Mouse (Mus musculus): ENCODE results near the gene Tysnd1. TPM values are rescaled to one million over a fixed set of nuclear protein-coding genes. Genes with fewer than 3 reads are reported as not detected.

Gene Tysnd1
- 35.5 and 35.7 TPM in 2 replicates for polyA plus RNA-seq (2014; fragmentation: Nextera tagmentation; extraction: Ambion mirVana)

GRCm38 (mm10) chr10:61694870-61695670 lies at the start of gene Tysnd1:
Tysnd1 (plus strand) TSS chr10:61695514.
- WGBS, result 1% methylated on average over 37 of the region's 42 CpGs
- Histone ChIP-seq H3K27me3 (ENCODE audit: control insufficient read depth, insufficient read depth, low read length) (no peaks in the 10 kb centered on the region), H3K9ac (ENCODE audit: low read length) (peak within 1 kb of the TSS; percentile 63), H3K4me1 (ENCODE audit: control insufficient read depth, insufficient read depth, low read length) (peaks cover 11% of the 10 kb centered on the region), H3K4me3 (ENCODE audit: low read depth, low read length) (peak within 1 kb of the TSS; percentile 85), H3K9me3 (ENCODE audit: control insufficient read depth, low read length) (no peaks in the 10 kb centered on the region), H3K4me2 (ENCODE audit: low read depth) (peak within 1 kb of the TSS; percentile 100), H3K27ac (ENCODE audit: low read depth, low read length) (no peak within 1 kb of the TSS), H3K36me3 (ENCODE audit: control insufficient read depth, insufficient read depth, low read length) (peaks cover 13% of the 10 kb centered on the region)
- DNase-seq (ENCODE audit: low spot score), result peak; percentile 94
- ATAC-seq (ENCODE audit: insufficient read depth, low FRiP score, low TSS enrichment), result peak; percentile 98

- ATAC-seq (ENCODE audit: insufficient read depth, low FRiP score, low TSS enrichment), result no peak
- DNase-seq (ENCODE audit: low spot score), result no peak
- H3K27ac ChIP-seq (ENCODE audit: low read depth, low read length), result no peak overlapping the region
- no peak overlapping the region for H3K4me2 ChIP-seq (ENCODE audit: low read depth)
- peaks cover 12% of the 10 kb centered on the region for H3K4me1 ChIP-seq (ENCODE audit: control insufficient read depth, insufficient read depth, low read length)
- H3K9me3 ChIP-seq (ENCODE audit: control insufficient read depth, low read length), result no peaks in the 10 kb centered on the region
- H3K9ac ChIP-seq (ENCODE audit: low read length), result no peak overlapping the region
- no peaks in the 10 kb centered on the region for H3K27me3 ChIP-seq (ENCODE audit: control insufficient read depth, insufficient read depth, low read length)
- no peak overlapping the region for H3K4me3 ChIP-seq (ENCODE audit: low read depth, low read length)
- 72% methylated on average over 7 of the region's 7 CpGs for WGBS
- no peaks in the 10 kb centered on the region; the same call in 1 of the 2 replicates for H3K36me3 ChIP-seq (ENCODE audit: control insufficient read depth, insufficient read depth, low read length)
Observed at GRCm38 (mm10) chr10:61646557-61646956, 48.8 kb upstream of the Tysnd1 start.

DNA sequence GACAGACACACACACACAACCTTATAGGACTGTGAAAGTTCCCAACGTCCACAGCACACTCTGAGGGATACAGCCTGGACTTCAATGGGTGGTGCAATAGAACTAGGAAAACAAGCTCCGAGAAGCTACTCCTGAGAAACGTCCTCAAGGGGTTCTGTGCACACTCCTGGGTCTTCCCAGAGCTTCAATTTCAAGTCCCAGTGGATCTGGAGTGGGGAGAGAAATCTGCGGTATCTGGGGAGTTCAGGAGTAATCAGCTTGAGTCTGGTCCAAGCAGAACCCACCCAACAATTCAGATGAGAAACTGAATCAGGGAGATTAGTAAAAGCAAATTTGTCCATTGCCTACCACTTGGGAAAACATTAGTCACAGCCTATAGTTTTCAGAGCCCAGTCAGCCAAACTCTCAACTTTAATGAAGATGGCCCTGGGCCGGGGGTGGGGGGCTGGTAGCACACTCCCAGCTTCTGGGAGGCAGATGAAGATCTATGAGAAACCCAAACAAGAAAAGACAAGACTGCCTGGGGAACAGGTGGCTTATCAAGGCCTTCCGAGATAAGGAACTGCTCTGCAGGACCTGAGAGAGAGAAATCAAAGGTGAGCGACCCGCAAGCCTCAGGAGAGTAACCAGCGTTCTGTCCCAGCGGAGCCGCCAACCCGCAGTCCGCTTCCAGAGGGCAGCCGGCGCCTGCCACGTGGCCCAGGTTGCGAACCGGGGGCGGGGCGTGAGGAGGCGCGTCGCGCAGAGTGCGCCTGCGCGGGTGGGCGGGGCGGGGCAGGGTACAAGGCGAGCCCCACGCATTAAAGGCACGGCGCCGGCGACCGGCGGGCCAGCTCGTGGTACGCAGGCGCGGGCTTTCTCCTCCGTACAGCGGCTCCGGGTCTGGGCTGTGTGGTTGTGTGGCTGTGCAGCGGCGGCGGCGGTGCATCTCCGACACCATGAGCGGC lies 47.3 kb upstream of the Tysnd1 start, which contains the start of gene Ppa1:
Gene Ppa1 (plus strand): TSS at position 763 of the 947 bp plus-strand sequence.
- ATAC-seq (ENCODE audit: insufficient read depth, low FRiP score, low TSS enrichment), result peak; percentile 94
- peak; percentile 93 for DNase-seq (ENCODE audit: low spot score)
- H3K36me3 ChIP-seq (ENCODE audit: control insufficient read depth, insufficient read depth, low read length), result no peaks in the 10 kb centered on the region; the same call in 1 of the 2 replicates
- no peaks in the 10 kb centered on the region for H3K27me3 ChIP-seq (ENCODE audit: control insufficient read depth, insufficient read depth, low read length)
- H3K4me1 ChIP-seq (ENCODE audit: control insufficient read depth, insufficient read depth, low read length), result peaks cover 12% of the 10 kb centered on the region
- H3K4me2 ChIP-seq (ENCODE audit: low read depth), result peak within 1 kb of the TSS; percentile 88
- peak within 1 kb of the TSS; percentile 83 for H3K9ac ChIP-seq (ENCODE audit: low read length)
- H3K9me3 ChIP-seq (ENCODE audit: control insufficient read depth, low read length), result no peaks in the 10 kb centered on the region
- H3K27ac ChIP-seq (ENCODE audit: low read depth, low read length), result peak within 1 kb of the TSS; percentile 28; the same call in 1 of the 2 replicates
- 3% methylated on average over 46 of the region's 50 CpGs for WGBS
- peak within 1 kb of the TSS; percentile 68 for H3K4me3 ChIP-seq (ENCODE audit: low read depth, low read length)

- Histone ChIP-seq H3K36me3 (ENCODE audit: control insufficient read depth, insufficient read depth, low read length) (no peaks in the 10 kb centered on the region; the same call in none of the 2 replicates), H3K27me3 (ENCODE audit: control insufficient read depth, insufficient read depth, low read length) (no peaks in the 10 kb centered on the region), H3K4me1 (ENCODE audit: control insufficient read depth, insufficient read depth, low read length) (peaks cover 12% of the 10 kb centered on the region), H3K4me2 (ENCODE audit: low read depth) (peak overlapping the region; percentile 88), H3K4me3 (ENCODE audit: low read depth, low read length) (peak overlapping the region; percentile 68), H3K9me3 (ENCODE audit: control insufficient read depth, low read length) (no peaks in the 10 kb centered on the region), H3K27ac (ENCODE audit: low read depth, low read length) (peak overlapping the region; percentile 28; the same call in 1 of the 2 replicates), H3K9ac (ENCODE audit: low read length) (peak overlapping the region; percentile 83)
- peak; percentile 22 for DNase-seq (ENCODE audit: low spot score)
- no peak; the same call in 1 of the 2 replicates for ATAC-seq (ENCODE audit: insufficient read depth, low FRiP score, low TSS enrichment)
- 1% methylated on average over 47 of the region's 49 CpGs for WGBS
Observed at GRCm38 (mm10) chr10:61648737-61649645, 46.3 kb upstream of the Tysnd1 start.

GRCm38 (mm10) chr10:61654105-61654504 lies 41.2 kb upstream of the Tysnd1 start:
- Histone ChIP-seq H3K9ac (ENCODE audit: low read length) (no peak overlapping the region), H3K27ac (ENCODE audit: low read depth, low read length) (no peak overlapping the region), H3K36me3 (ENCODE audit: control insufficient read depth, insufficient read depth, low read length) (no peaks in the 10 kb centered on the region; the same call in none of the 2 replicates), H3K4me2 (ENCODE audit: low read depth) (no peak overlapping the region), H3K9me3 (ENCODE audit: control insufficient read depth, low read length) (no peaks in the 10 kb centered on the region), H3K27me3 (ENCODE audit: control insufficient read depth, insufficient read depth, low read length) (no peaks in the 10 kb centered on the region), H3K4me3 (ENCODE audit: low read depth, low read length) (no peak overlapping the region), H3K4me1 (ENCODE audit: control insufficient read depth, insufficient read depth, low read length) (peaks cover 5% of the 10 kb centered on the region; the same call in 1 of the 2 replicates)
- ATAC-seq (ENCODE audit: insufficient read depth, low FRiP score, low TSS enrichment) (no peak), DNase-seq (ENCODE audit: low spot score) (no peak)
- 95% methylated on average over 4 of the region's 4 CpGs for WGBS

DNA sequence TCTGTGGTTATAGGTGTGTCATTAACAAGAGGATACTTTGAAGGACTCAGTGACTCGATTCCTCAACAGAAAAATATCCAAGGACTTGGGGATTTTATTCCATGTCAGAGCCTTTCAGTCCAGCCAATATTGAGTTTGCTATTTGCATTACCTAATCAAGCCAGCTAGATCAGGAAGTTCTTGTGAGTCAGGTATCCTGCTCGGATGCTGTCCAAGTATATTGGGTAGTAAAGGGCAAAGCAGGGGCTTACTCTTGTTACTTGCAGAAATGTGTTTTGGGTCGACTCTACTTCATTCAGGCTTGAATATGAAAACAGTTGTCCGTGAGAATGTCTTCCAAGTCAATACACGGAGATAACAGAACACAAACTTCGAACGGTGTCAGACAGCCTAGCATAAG lies 40.6 kb upstream of the Tysnd1 start:
- 90% methylated on average over 7 of the region's 7 CpGs for WGBS
- Histone ChIP-seq H3K4me2 (ENCODE audit: low read depth) (no peak overlapping the region), H3K36me3 (ENCODE audit: control insufficient read depth, insufficient read depth, low read length) (no peaks in the 10 kb centered on the region; the same call in none of the 2 replicates), H3K9ac (ENCODE audit: low read length) (no peak overlapping the region), H3K27me3 (ENCODE audit: control insufficient read depth, insufficient read depth, low read length) (no peaks in the 10 kb centered on the region), H3K27ac (ENCODE audit: low read depth, low read length) (no peak overlapping the region), H3K9me3 (ENCODE audit: control insufficient read depth, low read length) (no peaks in the 10 kb centered on the region), H3K4me3 (ENCODE audit: low read depth, low read length) (no peak overlapping the region), H3K4me1 (ENCODE audit: control insufficient read depth, insufficient read depth, low read length) (no peaks in the 10 kb centered on the region)
- no peak for DNase-seq (ENCODE audit: low spot score)
- no peak for ATAC-seq (ENCODE audit: insufficient read depth, low FRiP score, low TSS enrichment)

GRCm38 (mm10) chr10:61655188-61655587 lies 40.1 kb upstream of the Tysnd1 start:
- H3K4me3 ChIP-seq (ENCODE audit: low read depth, low read length), result no peak overlapping the region
- no peaks in the 10 kb centered on the region for H3K9me3 ChIP-seq (ENCODE audit: control insufficient read depth, low read length)
- ATAC-seq (ENCODE audit: insufficient read depth, low FRiP score, low TSS enrichment), result no peak
- H3K4me1 ChIP-seq (ENCODE audit: control insufficient read depth, insufficient read depth, low read length), result no peaks in the 10 kb centered on the region
- H3K27ac ChIP-seq (ENCODE audit: low read depth, low read length), result no peak overlapping the region
- H3K27me3 ChIP-seq (ENCODE audit: control insufficient read depth, insufficient read depth, low read length), result no peaks in the 10 kb centered on the region
- WGBS, result 95% methylated on average over 3 of the region's 3 CpGs
- H3K36me3 ChIP-seq (ENCODE audit: control insufficient read depth, insufficient read depth, low read length), result no peaks in the 10 kb centered on the region; the same call in none of the 2 replicates
- no peak overlapping the region for H3K4me2 ChIP-seq (ENCODE audit: low read depth)
- no peak for DNase-seq (ENCODE audit: low spot score)
- no peak overlapping the region for H3K9ac ChIP-seq (ENCODE audit: low read length)
